Mouse (Mus musculus) spleen, adult 18-20 months (tissue): ENCODE data around the gene Mycs.

ENCODE experiments used
- DNase-seq, 2 experiments: peaks; one replicate each; pipeline ENCODE4 v3.0.0; 2022; ENCODE audit warnings: mixed read lengths in 2 of 2

Mycs gene

DNA sequence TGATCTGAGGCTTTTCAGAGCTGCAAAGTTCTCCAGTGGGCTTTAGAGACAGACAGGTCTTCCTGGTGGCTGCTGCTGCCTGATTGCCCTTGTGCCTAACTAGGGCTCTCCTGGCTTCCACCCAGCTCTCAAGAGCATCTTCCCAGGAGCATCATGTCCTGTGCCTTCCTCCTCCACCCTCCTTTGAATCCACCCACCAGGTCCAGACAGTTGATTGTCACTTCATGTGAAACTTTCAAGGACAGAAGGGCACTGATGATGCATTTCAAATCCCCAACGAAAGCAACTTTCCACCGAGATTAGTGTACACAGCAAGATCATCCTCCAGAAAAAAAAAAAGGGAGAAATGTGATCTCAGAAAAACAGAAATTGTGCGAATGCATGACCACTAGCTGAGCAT, at the start of gene Mycs:
TSS of gene Mycs (minus strand) at position 101 of the 400 bp plus-strand sequence.
- DNase-seq = no peak

DNA sequence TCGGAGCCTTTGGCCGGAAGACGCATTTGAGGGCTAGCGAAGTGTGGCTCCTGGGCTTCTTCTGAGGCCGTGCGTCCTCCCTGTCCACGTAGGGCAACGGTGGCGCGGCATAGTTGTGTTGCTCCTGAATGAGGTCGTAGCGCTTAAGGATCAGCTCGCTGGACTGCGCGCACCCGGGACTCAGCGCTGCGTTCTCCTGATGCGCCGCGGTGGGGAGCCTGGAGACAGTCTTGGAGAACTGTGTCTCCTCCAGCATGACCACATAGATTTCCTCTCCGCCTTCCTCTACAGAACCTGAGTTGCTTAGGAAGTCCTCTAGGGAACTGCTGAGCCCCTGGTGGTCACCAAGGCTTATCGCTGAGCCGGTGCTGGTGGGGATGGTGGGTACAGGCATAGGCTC, 1.0 kb downstream of the Mycs start:
- no peak for DNase-seq
